Mouse (Mus musculus): ENCODE data around the gene Pnmt. TPM values are rescaled to one million over a fixed set of nuclear protein-coding genes. Genes with fewer than 3 reads are reported as not detected.

Pnmt gene
- polyA plus RNA-seq (2015; fragmentation: Nextera tagmentation; extraction: Ambion mirVana) = 0.22 TPM in 1 of 2 replicates, not detected in the other

DNA sequence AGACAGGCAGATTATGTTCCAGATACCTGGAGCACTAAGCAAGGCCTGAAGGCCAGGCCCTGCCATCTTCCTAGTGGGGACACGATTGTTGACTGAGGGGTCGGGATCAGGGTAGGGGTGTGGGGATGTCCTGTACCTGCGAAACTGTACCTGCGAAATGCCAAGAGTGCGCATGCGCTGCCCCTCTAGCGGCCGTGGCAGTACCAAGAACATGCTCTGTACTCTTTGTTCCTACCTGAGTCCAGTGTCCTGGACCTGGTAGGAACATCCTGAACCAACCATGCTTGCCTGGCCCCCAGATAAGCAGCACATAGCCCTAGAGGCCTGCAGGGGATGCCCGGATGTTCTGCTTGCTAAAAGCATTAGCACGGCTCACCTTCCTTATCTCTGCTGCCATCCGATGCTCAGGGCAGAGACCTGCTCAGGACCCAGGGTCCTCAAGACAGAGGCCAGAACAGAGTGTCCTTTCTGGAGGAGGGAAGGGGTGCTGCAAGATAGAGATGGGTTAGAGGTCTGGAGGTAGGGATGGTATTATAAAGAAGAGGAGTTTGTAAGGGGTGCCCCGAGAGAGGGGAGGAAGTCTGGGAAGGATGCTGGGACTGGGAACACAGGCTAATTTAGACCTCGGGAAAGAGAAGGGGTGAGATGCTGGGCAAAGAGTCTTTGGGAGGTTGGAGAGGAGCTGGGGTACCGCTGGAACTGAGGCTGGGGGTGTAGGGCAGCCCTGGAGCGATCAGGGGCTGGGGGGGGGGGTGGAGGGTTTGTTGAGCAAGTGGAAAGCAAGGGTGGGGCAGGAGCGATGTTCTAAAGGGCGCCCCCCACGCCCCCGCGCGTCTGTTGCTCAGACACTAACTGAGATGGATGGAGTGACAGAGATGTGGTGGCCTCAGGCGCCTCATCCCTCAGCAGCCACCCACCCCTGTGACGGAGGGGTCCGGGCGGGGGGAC, at the start of gene Pnmt:
Pnmt (plus strand) TSS at position 813 of the 948 bp plus-strand sequence.
- 46% methylated on average over 25 of the region's 25 CpGs for WGBS
- Histone ChIP-seq H3K36me3 (no peaks in the 10 kb centered on the region), H3K4me3 (replicated peaks) (no peak within 1 kb of the TSS), H3K9me3 (no peaks in the 10 kb centered on the region), H3K9ac (no peak within 1 kb of the TSS), H3K4me1 (0 out of 2 replicates have a peak, but pooled peaks cover 5% of the 10 kb centered on the region), H3K27ac (no peak within 1 kb of the TSS), H3K4me2 (no peak within 1 kb of the TSS), H3K27me3 (replicated peaks) (peaks cover 39% of the 10 kb centered on the region)
- no peak for ATAC-seq (ENCODE audit: insufficient read depth, low FRiP score, low read depth)

GRCm38 (mm10) chr11:98338507-98338961, 47.7 kb upstream of the Pnmt start:
- H3K9ac ChIP-seq = peak overlapping the region; percentile 22; the same call in 1 of the 2 replicates
- H3K27ac ChIP-seq = no peak overlapping the region
- no peaks in the 10 kb centered on the region for H3K36me3 ChIP-seq
- H3K4me1 ChIP-seq = peaks cover 36% of the 10 kb centered on the region
- peaks cover 84% of the 10 kb centered on the region for H3K27me3 ChIP-seq (replicated peaks)
- H3K4me3 ChIP-seq (replicated peaks) = peak overlapping the region; percentile 53
- WGBS = under 1% methylated on average over 53 of the region's 57 CpGs
- peak overlapping the region; percentile 100 for H3K4me2 ChIP-seq
- no peaks in the 10 kb centered on the region for H3K9me3 ChIP-seq
- no peak for ATAC-seq (ENCODE audit: insufficient read depth, low FRiP score, low read depth)

- WGBS = under 1% methylated on average over 18 of the region's 19 CpGs
- Histone ChIP-seq H3K9me3 (no peaks in the 10 kb centered on the region), H3K4me3 (replicated peaks) (peak overlapping the region; percentile 53), H3K27ac (no peak overlapping the region), H3K4me1 (peaks cover 32% of the 10 kb centered on the region), H3K27me3 (replicated peaks) (peaks cover 82% of the 10 kb centered on the region), H3K4me2 (peak overlapping the region; percentile 100), H3K36me3 (no peaks in the 10 kb centered on the region), H3K9ac (peak overlapping the region; percentile 22; the same call in 1 of the 2 replicates)
- ATAC-seq (ENCODE audit: insufficient read depth, low FRiP score, low read depth) = no peak
These were observed 47.2 kb upstream of the Pnmt start for GRCm38 (mm10) chr11:98339071-98339501.

DNA sequence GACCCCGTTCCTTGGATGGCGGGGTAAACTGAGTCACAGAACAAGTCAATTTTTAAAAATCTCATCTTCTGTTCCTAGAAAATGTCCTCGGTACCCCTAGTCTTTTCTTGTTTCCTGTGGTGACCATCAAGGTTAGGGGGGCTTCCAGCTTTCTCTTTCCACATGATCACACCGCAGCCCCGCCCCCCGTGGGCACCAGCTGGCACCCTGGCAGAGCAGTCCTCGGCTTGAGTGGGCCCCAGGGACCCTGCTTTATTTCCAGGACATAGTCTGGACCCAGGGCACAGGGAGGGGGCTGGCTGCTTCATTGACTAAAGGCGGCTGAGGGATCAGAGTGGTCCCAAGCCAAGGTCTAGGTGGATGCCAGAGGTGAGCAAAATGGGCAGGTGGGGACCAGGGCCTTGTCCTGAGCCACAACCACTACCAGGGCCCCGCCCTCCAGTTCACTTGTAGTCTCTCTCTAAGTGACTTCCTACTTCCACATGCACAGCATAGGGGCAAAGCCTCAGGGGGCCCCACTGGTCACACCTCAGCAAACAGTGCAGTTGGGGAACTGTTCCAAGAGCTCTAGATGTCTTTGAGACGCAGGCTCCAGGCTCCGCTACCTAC, 46.5 kb upstream of the Pnmt start:
- peak overlapping the region; percentile 100 for H3K4me2 ChIP-seq
- no peak for ATAC-seq (ENCODE audit: insufficient read depth, low FRiP score, low read depth)
- H3K27ac ChIP-seq = no peak overlapping the region
- H3K9ac ChIP-seq = no peak overlapping the region
- H3K36me3 ChIP-seq = no peaks in the 10 kb centered on the region
- peak overlapping the region; percentile 53; the same call in 1 of the 2 replicates for H3K4me3 ChIP-seq (replicated peaks)
- 13% methylated on average over 11 of the region's 11 CpGs for WGBS
- H3K4me1 ChIP-seq = peaks cover 25% of the 10 kb centered on the region
- H3K9me3 ChIP-seq = no peaks in the 10 kb centered on the region
- H3K27me3 ChIP-seq (replicated peaks) = peaks cover 76% of the 10 kb centered on the region

DNA sequence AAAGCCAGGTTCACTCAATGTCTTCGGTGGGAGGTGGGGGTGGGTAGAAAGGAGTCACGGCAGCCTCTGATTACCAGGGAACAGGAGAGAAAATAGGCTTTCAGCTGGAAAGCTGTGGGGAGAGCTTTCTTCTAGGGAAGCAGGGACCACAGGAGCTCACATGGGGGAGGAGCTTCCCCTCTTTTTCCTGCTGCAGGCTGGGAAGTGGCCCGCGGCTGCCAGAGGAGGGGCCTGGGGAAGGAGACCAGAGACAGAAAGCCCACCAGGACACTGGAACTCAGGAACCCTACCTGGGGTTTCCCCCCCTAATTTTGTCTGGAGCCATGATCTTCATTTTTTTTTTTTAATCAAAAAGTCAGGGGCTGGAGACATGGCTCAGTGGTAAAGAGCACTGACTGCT, 45.7 kb upstream of the Pnmt start:
- H3K4me3 ChIP-seq (replicated peaks) = no peak overlapping the region
- H3K9ac ChIP-seq = no peak overlapping the region
- H3K27ac ChIP-seq = no peak overlapping the region
- H3K4me1 ChIP-seq = peaks cover 20% of the 10 kb centered on the region
- H3K27me3 ChIP-seq (replicated peaks) = peaks cover 68% of the 10 kb centered on the region
- no peak for ATAC-seq (ENCODE audit: insufficient read depth, low FRiP score, low read depth)
- no peak overlapping the region for H3K4me2 ChIP-seq
- no peaks in the 10 kb centered on the region for H3K9me3 ChIP-seq
- no peaks in the 10 kb centered on the region for H3K36me3 ChIP-seq
- 4% methylated on average over 3 of the region's 4 CpGs for WGBS

GRCm38 (mm10) chr11:98341174-98341573, 45.1 kb upstream of the Pnmt start:
- no peak overlapping the region for H3K27ac ChIP-seq
- no peaks in the 10 kb centered on the region for H3K9me3 ChIP-seq
- H3K4me3 ChIP-seq (replicated peaks) = no peak overlapping the region
- no peak for ATAC-seq (ENCODE audit: insufficient read depth, low FRiP score, low read depth)
- H3K4me2 ChIP-seq = no peak overlapping the region
- H3K27me3 ChIP-seq (replicated peaks) = peaks cover 65% of the 10 kb centered on the region
- H3K36me3 ChIP-seq = no peaks in the 10 kb centered on the region
- peaks cover 20% of the 10 kb centered on the region for H3K4me1 ChIP-seq
- H3K9ac ChIP-seq = no peak overlapping the region
- WGBS = 70% methylated on average over 4 of the region's 4 CpGs

- Histone ChIP-seq H3K27ac (no peak overlapping the region), H3K4me3 (replicated peaks) (peak overlapping the region; percentile 40), H3K36me3 (no peaks in the 10 kb centered on the region), H3K9me3 (no peaks in the 10 kb centered on the region), H3K9ac (no peak overlapping the region), H3K4me1 (peaks cover 20% of the 10 kb centered on the region), H3K4me2 (peak overlapping the region; percentile 74), H3K27me3 (replicated peaks) (peaks cover 65% of the 10 kb centered on the region)
- WGBS = 3% methylated on average over 29 of the region's 29 CpGs
- peak; percentile 51; the same call in 1 of the 2 replicates for ATAC-seq (ENCODE audit: insufficient read depth, low FRiP score, low read depth)
These were observed 44.0 kb upstream of the Pnmt start for GRCm38 (mm10) chr11:98342000-98342945.

DNA sequence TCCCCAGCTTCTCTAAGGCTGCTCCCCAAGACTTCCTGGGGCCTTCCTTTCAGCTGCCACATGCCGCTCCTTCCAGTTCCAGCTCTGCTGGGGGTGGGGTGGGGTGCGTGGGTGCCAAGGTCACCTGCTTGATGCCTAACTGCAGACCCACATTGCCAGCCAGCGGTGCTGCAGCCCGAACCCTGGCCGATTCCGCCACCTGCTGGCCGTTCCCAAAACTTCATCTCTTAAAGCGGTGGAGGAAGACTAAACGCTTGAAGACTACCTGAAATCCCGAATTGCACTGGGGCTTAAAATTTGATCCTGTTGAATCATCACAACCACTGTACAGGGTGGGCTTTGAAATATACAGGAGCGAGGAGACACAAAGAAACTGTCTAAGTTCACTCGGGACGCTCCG, 41.0 kb upstream of the Pnmt start:
- ATAC-seq (ENCODE audit: insufficient read depth, low FRiP score, low read depth) = no peak
- 2% methylated on average over 14 of the region's 14 CpGs for WGBS
- H3K4me3 ChIP-seq (replicated peaks) = no peak overlapping the region; the same call in 1 of the 2 replicates

DNA sequence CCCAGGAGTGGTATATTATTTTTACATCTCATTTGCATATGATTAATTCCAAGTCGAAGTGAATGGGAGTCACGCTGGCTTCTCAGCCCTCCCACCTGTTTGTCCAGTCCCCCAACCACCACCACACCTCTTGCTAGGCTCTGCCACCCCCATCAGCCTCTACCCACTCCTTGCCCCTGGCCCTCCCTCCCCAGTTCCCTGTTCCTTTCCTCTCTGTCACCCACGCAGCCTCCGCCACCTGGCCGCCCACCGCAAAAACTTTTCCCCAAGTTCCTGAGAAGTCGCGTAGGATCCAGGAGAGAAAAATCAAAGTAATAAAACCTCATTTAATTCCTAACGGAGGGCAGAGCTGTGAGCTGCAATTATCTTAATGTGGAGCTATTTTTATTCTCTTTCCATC, 40.1 kb upstream of the Pnmt start:
- no peak overlapping the region for H3K4me2 ChIP-seq
- no peaks in the 10 kb centered on the region for H3K9me3 ChIP-seq
- H3K4me3 ChIP-seq (replicated peaks) = no peak overlapping the region
- H3K27me3 ChIP-seq (replicated peaks) = peaks cover 67% of the 10 kb centered on the region
- no peak overlapping the region for H3K27ac ChIP-seq
- no peaks in the 10 kb centered on the region for H3K36me3 ChIP-seq
- peaks cover 23% of the 10 kb centered on the region for H3K4me1 ChIP-seq
- ATAC-seq (ENCODE audit: insufficient read depth, low FRiP score, low read depth) = no peak
- WGBS = 16% methylated on average over 9 of the region's 9 CpGs
- H3K9ac ChIP-seq = no peak overlapping the region

More for the DNA sequence above, 41.0 kb upstream of the Pnmt start:
- Histone ChIP-seq H3K9ac (no peak overlapping the region), H3K9me3 (no peaks in the 10 kb centered on the region), H3K4me2 (peak overlapping the region; percentile 45), H3K36me3 (no peaks in the 10 kb centered on the region), H3K27ac (no peak overlapping the region), H3K27me3 (replicated peaks) (peaks cover 64% of the 10 kb centered on the region), H3K4me1 (peaks cover 23% of the 10 kb centered on the region)

DNA sequence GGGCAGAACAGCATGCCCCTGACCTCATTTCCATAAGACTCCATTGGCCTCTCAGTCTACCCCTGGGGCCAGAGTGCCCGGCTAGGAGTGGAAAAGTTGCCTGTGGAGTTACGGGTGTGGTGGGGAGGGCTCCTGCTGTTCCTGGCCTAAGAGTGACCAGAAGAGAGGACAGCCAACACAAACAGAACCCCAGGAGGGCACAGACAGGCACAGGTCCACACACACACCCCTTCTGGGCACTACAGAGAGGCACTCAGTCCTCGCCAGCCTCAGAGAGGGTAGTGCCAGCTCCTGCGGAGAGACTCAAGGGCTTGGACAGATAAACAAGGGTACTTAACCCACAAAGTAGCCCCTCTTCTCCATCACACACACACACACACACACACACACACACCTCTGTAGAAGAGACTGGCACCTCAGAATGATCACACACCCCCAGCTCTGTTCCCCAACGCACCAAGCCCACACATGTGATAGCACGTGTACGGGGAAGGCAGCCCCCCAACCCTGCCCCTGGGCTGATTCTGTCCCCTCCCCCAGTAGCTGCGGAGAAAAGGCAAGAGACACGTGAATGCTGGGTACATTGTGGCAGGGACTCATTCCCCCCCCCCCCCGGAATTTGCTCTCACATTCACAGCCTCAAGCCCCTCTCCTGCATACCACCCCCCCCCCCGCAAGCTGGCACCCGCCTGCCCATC, 38.7 kb upstream of the Pnmt start:
- ATAC-seq (ENCODE audit: insufficient read depth, low FRiP score, low read depth) = no peak
- H3K9ac ChIP-seq = no peak overlapping the region
- no peaks in the 10 kb centered on the region for H3K9me3 ChIP-seq
- WGBS = 11% methylated on average over 11 of the region's 12 CpGs
- H3K36me3 ChIP-seq = no peaks in the 10 kb centered on the region
- peaks cover 70% of the 10 kb centered on the region for H3K27me3 ChIP-seq (replicated peaks)
- no peak overlapping the region for H3K4me2 ChIP-seq
- H3K4me1 ChIP-seq = peaks cover 16% of the 10 kb centered on the region
- no peak overlapping the region for H3K4me3 ChIP-seq (replicated peaks)
- no peak overlapping the region for H3K27ac ChIP-seq
